Mouse (Mus musculus) testis, adult 2 months (tissue): ENCODE measurements around the gene Plppr3.

Experiments
- CTCF ChIP-seq: fragments of 200-500 bp; IDR thresholded peaks from 2 replicates; pipeline ENCODE4 v1.5.1; 2012; ENCODE audit warnings: low read depth, mild to moderate bottlenecking, inconsistent platforms, low read length, moderate library complexity; ENCODE audit not compliant: control insufficient read depth, insufficient read depth, insufficient replicate concordance
- POLR2A ChIP-seq: fragments of 200-500 bp; IDR thresholded peaks from 2 replicates; pipeline ENCODE4 v1.6.1; 2012; ENCODE audit warnings: low read depth, mild to moderate bottlenecking, inconsistent platforms, low read length, moderate library complexity; ENCODE audit not compliant: control insufficient read depth

- no peak for TF ChIP-seq POLR2A
- TF ChIP-seq CTCF = no peak
Measured at GRCm38 (mm10) chr10:79856280-79856679, 18.2 kb downstream of the Plppr3 start.
